Mouse (Mus musculus): ENCODE measurements around the gene Ppfibp1.

Ppfibp1 gene

DNA sequence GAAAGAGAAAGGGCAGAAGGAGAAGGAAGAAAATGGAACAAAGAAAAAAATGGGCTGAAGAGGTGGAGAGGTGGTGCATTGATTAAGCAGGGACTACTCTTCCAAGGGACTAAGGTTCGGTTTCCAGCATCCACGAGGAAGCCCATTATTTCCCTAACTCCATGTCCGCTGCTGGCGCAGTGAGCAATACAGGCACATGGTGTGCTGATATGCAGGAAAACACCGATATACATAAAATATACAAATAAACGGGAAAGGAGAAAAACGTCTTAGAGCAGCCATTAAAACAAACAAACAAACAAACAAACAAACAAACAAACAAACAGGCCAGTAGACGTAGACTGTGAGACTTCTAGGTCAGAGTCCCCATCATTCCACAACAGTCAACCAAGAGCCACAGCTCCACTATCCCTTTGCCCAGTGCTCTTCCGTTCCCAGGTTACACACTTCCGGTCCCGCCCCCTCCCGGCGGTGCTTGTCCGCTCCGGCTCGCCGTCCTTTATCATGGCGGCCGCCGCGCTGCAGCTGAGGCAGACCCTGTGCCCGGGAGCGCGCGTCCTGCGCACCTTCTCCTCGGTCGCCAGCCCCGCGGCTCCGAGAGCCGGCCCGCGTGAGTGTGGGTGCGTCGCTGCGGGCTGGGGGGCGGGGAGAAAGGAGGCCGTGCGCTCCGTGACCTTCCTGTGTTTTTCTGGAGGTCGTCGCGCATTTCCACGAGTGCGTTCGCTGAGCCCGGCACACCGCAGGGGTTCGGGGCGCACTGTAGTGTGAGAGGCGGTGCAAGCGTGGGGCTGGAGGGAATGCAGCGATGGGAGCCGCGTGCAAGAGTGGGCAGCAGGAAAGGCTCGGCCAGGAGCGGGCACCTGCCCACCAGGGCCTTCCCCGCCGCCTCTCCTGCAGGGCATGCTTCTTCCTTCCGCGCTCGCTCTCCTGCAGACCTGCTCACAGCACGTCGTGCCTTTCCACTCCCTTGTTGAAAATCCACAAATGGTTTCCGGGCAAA is 154.3 kb downstream of the Ppfibp1 start, which contains the start of gene Mrps35:
Mrps35 (plus strand) TSS at position 474 of the 1,000 bp plus-strand sequence.
- DNase-seq (ENCODE audit: low spot score in 2 of 2), result peak; percentile 76 to 89

DNA sequence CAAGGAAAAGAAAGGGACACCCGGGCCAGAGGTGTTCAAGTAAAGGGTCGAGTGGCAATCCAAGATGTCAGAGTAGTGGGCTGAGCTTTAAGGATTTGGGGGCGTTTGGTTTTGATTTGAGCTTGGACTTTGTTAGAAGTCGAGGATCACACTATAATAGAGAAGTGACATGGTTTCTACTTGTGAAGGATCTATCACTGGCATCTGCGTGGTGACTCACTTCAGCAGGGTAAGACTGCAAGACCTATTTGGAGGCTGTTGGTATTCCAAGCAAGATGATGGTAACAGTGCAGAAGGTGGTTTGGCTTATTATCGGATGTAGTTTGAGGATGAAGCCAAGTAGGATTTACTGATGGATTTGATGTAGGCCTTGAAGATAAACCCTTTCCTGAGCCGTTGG is 155.3 kb downstream of the Ppfibp1 start:
- DNase-seq (ENCODE audit: low spot score in 2 of 2), result no peak

- no peak for DNase-seq (ENCODE audit: low spot score in 2 of 2)
These were observed 161.0 kb downstream of the Ppfibp1 start for GRCm38 (mm10) chr6:147049239-147049805.

GRCm38 (mm10) chr6:147051666-147052065 is 163.4 kb downstream of the Ppfibp1 start:
- no peak for DNase-seq (ENCODE audit: low spot score in 2 of 2)

DNA sequence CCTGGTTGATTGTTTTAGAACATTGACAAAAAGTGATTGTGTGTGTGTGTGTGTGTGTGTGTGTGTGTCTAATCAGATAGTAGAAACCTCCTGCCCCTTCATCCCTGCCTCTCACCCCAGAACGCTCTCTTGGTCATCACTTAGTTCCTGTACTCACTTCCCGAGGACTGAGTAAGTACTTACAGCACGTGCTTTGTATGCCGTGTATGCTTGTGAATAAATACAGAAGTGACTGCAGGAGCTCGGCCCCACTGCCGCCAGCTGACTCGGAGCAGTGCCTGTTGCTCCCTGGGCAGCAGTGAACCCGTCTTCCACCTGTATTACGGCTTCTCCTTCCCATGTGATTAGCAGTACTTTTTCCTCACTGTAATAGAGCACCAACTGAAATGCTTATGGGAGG is 164.2 kb downstream of the Ppfibp1 start:
- no peak for DNase-seq (ENCODE audit: low spot score in 2 of 2)

DNA sequence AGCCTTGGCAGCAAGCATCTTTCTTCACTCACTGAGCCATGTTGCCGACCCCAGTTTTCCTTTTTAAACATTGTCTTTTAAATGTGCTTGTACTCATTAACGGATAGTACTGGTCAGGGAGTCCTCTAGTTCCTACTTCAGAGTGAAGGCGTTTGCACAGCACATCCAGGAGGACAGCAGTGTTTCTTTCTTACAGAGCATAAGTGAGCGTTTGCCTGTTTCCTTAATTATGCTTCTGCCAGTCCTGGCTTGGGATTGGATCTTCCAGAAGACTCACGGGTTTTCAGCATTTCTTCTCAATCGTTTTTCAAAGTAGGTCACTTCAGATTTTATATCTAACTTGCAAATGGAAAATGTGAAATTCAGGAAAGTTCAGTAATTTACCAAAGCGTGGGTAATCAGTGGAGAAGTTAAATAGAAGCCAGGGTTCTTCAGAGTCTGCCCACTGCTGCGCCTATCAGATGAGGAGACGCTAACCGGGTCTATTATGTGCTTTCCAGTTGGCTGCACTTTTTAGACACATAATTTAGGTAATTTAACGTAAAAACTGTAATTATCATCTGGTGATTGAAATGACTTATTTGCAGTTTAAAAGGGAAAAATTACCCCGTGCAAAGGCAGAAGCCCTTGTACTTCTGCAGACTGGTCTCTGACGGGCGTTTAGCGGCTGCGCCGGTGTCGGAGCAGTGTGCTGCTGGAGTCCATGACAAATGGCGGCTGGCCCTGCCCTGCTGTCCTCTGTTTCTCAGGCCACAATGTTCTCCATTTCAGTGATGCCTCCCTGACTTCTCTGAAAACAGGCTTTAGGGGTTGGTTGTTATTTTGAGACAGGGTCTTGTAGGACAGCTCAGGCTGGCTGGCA is 165.7 kb downstream of the Ppfibp1 start:
- no peak for DNase-seq (ENCODE audit: low spot score in 2 of 2)

- DNase-seq (ENCODE audit: low spot score in 2 of 2), result no peak
These were observed 167.2 kb downstream of the Ppfibp1 start for GRCm38 (mm10) chr6:147055374-147055977.

GRCm38 (mm10) chr6:147059326-147059725 is 171.0 kb downstream of the Ppfibp1 start:
- DNase-seq (ENCODE audit: low spot score in 2 of 2), result no peak

GRCm38 (mm10) chr6:147061630-147062029 is 173.3 kb downstream of the Ppfibp1 start:
- no peak for DNase-seq (ENCODE audit: low spot score in 2 of 2)

- DNase-seq (ENCODE audit: low spot score in 2 of 2), result no peak
These were observed 173.7 kb downstream of the Ppfibp1 start for GRCm38 (mm10) chr6:147062034-147062433.

GRCm38 (mm10) chr6:147062694-147063093 is 174.4 kb downstream of the Ppfibp1 start:
- no peak for DNase-seq (ENCODE audit: low spot score in 2 of 2)

- no peak for DNase-seq (ENCODE audit: low spot score in 2 of 2)
These were observed 176.1 kb downstream of the Ppfibp1 start for GRCm38 (mm10) chr6:147064226-147064943.

DNA sequence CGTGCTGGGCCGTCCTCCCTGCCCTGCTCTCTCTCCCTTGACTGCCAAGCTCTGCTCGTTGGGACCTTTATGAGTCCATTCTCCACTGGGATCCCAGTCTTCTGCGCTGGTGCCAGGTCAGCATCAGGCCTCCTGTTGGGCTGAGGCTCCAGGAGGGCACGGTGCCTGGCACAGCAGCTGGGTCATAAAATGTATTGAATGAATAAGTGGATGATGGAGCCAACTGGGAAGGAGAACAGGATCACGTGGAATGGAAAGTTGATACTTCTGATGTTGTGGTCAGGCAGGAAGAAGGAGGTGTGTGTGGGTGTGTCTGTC is 176.6 kb downstream of the Ppfibp1 start:
- no peak for DNase-seq (ENCODE audit: low spot score in 2 of 2)

- DNase-seq (ENCODE audit: low spot score in 2 of 2), result no peak
These were observed 187.6 kb downstream of the Ppfibp1 start for GRCm38 (mm10) chr6:147075808-147076387.

GRCm38 (mm10) chr6:147076878-147077277 is 188.6 kb downstream of the Ppfibp1 start:
- no peak for DNase-seq (ENCODE audit: low spot score in 2 of 2)

- no peak for DNase-seq (ENCODE audit: low spot score in 2 of 2)
These were observed 191.6 kb downstream of the Ppfibp1 start for GRCm38 (mm10) chr6:147079919-147080318.

Data from thymus, postnatal 10 days (tissue).